8 mouse cellular contexts compared by ENCODE assay signal in the genomic region with DNA sequence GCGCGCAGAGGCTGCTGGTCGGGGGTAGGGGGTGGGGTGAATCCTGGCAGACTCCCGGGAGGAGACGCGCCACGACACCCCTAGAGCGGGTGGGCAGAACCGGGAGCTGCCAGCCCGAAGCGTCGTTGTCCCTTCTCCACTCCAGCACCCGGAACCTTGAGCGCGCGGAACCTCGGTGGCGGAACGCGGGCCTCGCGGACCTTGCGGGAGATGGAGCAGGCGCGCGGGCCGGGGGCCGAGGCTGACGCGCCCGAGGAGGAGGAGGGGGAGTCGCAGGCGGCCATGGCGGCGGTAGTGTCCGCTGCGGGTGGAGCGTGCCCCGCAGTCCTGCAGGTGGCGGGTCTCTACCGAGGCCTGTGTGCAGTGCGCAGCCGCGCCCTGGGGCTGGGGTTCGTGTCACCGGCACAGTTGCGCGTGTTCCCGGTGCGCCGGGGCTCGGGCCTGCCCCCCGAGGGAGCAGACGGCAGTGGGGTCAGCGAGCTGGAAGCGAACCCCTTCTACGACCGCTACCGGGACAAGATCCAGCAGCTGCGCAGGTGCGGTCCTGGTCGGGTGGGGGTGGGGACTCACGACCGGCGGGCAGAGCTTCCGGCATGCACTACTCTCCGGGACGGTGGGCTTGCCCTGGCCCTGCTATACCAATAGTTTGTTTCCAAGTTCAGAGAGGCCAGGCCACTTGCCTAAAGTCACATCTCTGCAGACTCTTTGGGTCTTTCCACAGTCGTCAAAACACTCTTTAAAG. TPM values are rescaled to one million over a fixed set of nuclear protein-coding genes. Genes with fewer than 3 reads are reported as not detected.
DNase-seq lines count a peak whose midpoint lies in the region; ATAC-seq lines count a peak whose summit lies in the region.

Gene Atpaf1 (plus strand): TSS at position 44 of the 742 bp plus-strand sequence.

- H3K4me2 ChIP-seq in embryonic facial prominence, embryonic 11.5 days (ENCODE audit: low read depth, low read length): peak within 1 kb of the TSS; percentile 82
- peak within 1 kb of the TSS; percentile 58 for H3K4me2 ChIP-seq in limb, embryonic 11.5 days (ENCODE audit: low read depth, severe bottlenecking)
- peak within 1 kb of the TSS; percentile 71 for H3K4me2 ChIP-seq in midbrain, embryonic 13.5 days (replicated peaks)

- peak; percentile 82 for DNase-seq in 3134 (ENCODE audit: extremely low read depth, insufficient read length, low spot score)
- DNase-seq in adrenal gland, postnatal 25 days: peak; percentile 77
- peak; percentile 70 for DNase-seq in embryonic facial prominence, embryonic 11.5 days (ENCODE audit: low spot score)
- DNase-seq in heart, adult 11 months: peak; percentile 97
- DNase-seq in kidney, adult 18-20 months: peak; percentile 80
- peak; percentile 81 for DNase-seq in limb, embryonic 11.5 days (ENCODE audit: low spot score)
- DNase-seq in spleen, adult 12 weeks (ENCODE audit: low spot score): peak; percentile 45

- H3K4me1 ChIP-seq in embryonic facial prominence, embryonic 11.5 days (ENCODE audit: control insufficient read depth, insufficient read depth, low read length): no peaks in the 10 kb centered on the region
- 0 out of 2 replicates have a peak, but pooled peaks cover 4% of the 10 kb centered on the region for H3K4me1 ChIP-seq in limb, embryonic 11.5 days (ENCODE audit: control insufficient read depth, insufficient read depth, low read length)
- peaks cover 15% of the 10 kb centered on the region for H3K4me1 ChIP-seq in midbrain, embryonic 13.5 days (replicated peaks)

- H3K27me3 ChIP-seq in embryonic facial prominence, embryonic 11.5 days (ENCODE audit: control insufficient read depth, insufficient read depth, low read length): no peaks in the 10 kb centered on the region
- H3K27me3 ChIP-seq in limb, embryonic 11.5 days (ENCODE audit: control insufficient read depth, insufficient read depth, low read length): no peaks in the 10 kb centered on the region
- H3K27me3 ChIP-seq in midbrain, embryonic 13.5 days: no peaks in the 10 kb centered on the region

- H3K36me3 ChIP-seq in embryonic facial prominence, embryonic 11.5 days (replicated peaks; ENCODE audit: control insufficient read depth, insufficient read depth, low read depth, low read length): no peaks in the 10 kb centered on the region
- peaks cover 4% of the 10 kb centered on the region; the same call in 1 of the 2 replicates for H3K36me3 ChIP-seq in limb, embryonic 11.5 days (ENCODE audit: control insufficient read depth, insufficient read depth, low read length)
- peaks cover 16% of the 10 kb centered on the region for H3K36me3 ChIP-seq in midbrain, embryonic 13.5 days

- peak; percentile 87 for ATAC-seq in embryonic facial prominence, embryonic 11.5 days (replicated peaks; ENCODE audit: insufficient number of reproducible peaks, low FRiP score, low TSS enrichment, low read depth)
- ATAC-seq in limb, embryonic 11.5 days (ENCODE audit: insufficient number of reproducible peaks, low FRiP score, low TSS enrichment, low read depth): peak; percentile 83
- ATAC-seq in midbrain, embryonic 13.5 days: peak; percentile 96

- no peaks in the 10 kb centered on the region for H3K9me3 ChIP-seq in embryonic facial prominence, embryonic 11.5 days (replicated peaks; ENCODE audit: control insufficient read depth, low read length)
- H3K9me3 ChIP-seq in limb, embryonic 11.5 days (ENCODE audit: control insufficient read depth, low read length): no peaks in the 10 kb centered on the region
- no peaks in the 10 kb centered on the region for H3K9me3 ChIP-seq in midbrain, embryonic 13.5 days

- under 1% methylated on average over 60 of the region's 69 CpGs for WGBS in embryonic facial prominence, embryonic 11.5 days
- under 1% methylated on average over 62 of the region's 69 CpGs for WGBS in limb, embryonic 11.5 days
- WGBS in midbrain, embryonic 13.5 days: under 1% methylated on average over 67 of the region's 69 CpGs

- H3K4me3 ChIP-seq in embryonic facial prominence, embryonic 11.5 days (ENCODE audit: low read depth, low read length): peak within 1 kb of the TSS; percentile 70
- H3K4me3 ChIP-seq in limb, embryonic 11.5 days (ENCODE audit: low read depth, low read length): peak within 1 kb of the TSS; percentile 70
- H3K4me3 ChIP-seq in midbrain, embryonic 13.5 days (replicated peaks): peak within 1 kb of the TSS; percentile 62

- no peak within 1 kb of the TSS for H3K27ac ChIP-seq in embryonic facial prominence, embryonic 11.5 days (replicated peaks; ENCODE audit: low read depth, low read length)
- no peak within 1 kb of the TSS for H3K27ac ChIP-seq in limb, embryonic 11.5 days (replicated peaks; ENCODE audit: low read depth, low read length)
- H3K27ac ChIP-seq in midbrain, embryonic 13.5 days: peak within 1 kb of the TSS; percentile 35; the same call in 1 of the 2 replicates

- peak within 1 kb of the TSS; percentile 85 for H3K9ac ChIP-seq in embryonic facial prominence, embryonic 11.5 days (replicated peaks; ENCODE audit: low read length)
- H3K9ac ChIP-seq in limb, embryonic 11.5 days (ENCODE audit: low read length): peak within 1 kb of the TSS; percentile 81
- H3K9ac ChIP-seq in midbrain, embryonic 13.5 days (replicated peaks): peak within 1 kb of the TSS; percentile 81

RNA-seq across cellular contexts. Expression of gene Atpaf1, which starts in this region (rescaled TPM):
- 42.4 and 59.4 TPM in 2 replicates for total RNA-seq in adrenal gland, postnatal 25 days (2021)
- 54.0 and 54.4 TPM in 2 replicates for polyA plus RNA-seq in embryonic facial prominence, embryonic 11.5 days (2014; fragmentation: Nextera tagmentation; extraction: Ambion mirVana)
- polyA plus RNA-seq in limb, embryonic 11.5 days (2014; fragmentation: Nextera tagmentation; extraction: Ambion mirVana): 58.7 and 63.3 TPM in 2 replicates
- 38.7 and 41.9 TPM in 2 replicates for polyA plus RNA-seq in midbrain, embryonic 13.5 days (2015; fragmentation: Nextera tagmentation; extraction: Ambion mirVana)

Comparison
In these comparisons a context has a peak if more than half of its experiments do, and no peak if none do; other contexts are left out.
1. DNase-seq: peak in every context shown above with its lines; median percentile 97 in heart, adult 11 months; 82 in 3134; 81 in limb, embryonic 11.5 days; 80 in kidney, adult 18-20 months; 77 in adrenal gland, postnatal 25 days; 70 in embryonic facial prominence, embryonic 11.5 days; 45 in spleen, adult 12 weeks.